Mouse (Mus musculus): ENCODE results near the gene Polr2l. TPM values are rescaled to one million over a fixed set of nuclear protein-coding genes. Genes with fewer than 3 reads are reported as not detected.

Polr2l gene
- polyA plus RNA-seq, 1 experiment from 2014 or later = 68.8 TPM

DNA sequence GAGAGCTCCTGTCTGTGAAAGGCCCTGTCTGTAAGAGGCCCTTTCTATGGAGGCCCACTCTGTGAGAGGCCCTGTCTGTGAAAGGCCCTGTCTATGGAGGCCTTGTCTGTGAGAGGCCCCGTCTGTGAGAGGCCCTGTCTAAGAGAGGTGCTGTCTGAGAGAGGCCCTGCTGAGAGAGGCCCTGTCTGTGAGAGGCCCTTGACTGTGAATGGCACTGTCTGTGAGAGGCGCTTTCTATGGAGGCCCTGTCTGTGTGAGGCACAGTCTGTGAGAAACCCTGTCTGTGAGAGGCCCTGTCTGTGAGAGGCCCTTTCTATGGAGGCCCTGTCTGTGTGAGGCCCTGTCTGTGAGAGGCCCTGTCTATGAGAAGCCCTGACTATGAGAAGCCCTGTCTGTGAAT, 31.3 kb upstream of the Polr2l start:
- no peak overlapping the region for H3K9ac ChIP-seq (replicated peaks; ENCODE audit: low read length)
- H3K4me2 ChIP-seq (replicated peaks; ENCODE audit: low read depth, low read length) = no peak overlapping the region
- ATAC-seq (ENCODE audit: low FRiP score, low TSS enrichment) = no peak
- H3K36me3 ChIP-seq (ENCODE audit: insufficient read depth, low read length) = 0 out of 2 replicates have a peak, but pooled peaks cover 2% of the 10 kb centered on the region
- H3K4me3 ChIP-seq (ENCODE audit: low read length) = no peak overlapping the region
- H3K27ac ChIP-seq (ENCODE audit: low read length) = no peak overlapping the region
- no peaks in the 10 kb centered on the region for H3K27me3 ChIP-seq (ENCODE audit: insufficient read depth, low read length)
- H3K9me3 ChIP-seq (ENCODE audit: low read length) = no peaks in the 10 kb centered on the region
- WGBS = 85% methylated on average over 2 of the region's 2 CpGs
- H3K4me1 ChIP-seq (ENCODE audit: insufficient read depth, low read length) = no peaks in the 10 kb centered on the region

GRCm38 (mm10) chr7:141502556-141502905, 27.6 kb upstream of the Polr2l start:
- Histone ChIP-seq H3K9me3 (ENCODE audit: low read length) (no peaks in the 10 kb centered on the region), H3K4me2 (replicated peaks; ENCODE audit: low read depth, low read length) (no peak overlapping the region), H3K4me3 (ENCODE audit: low read length) (no peak overlapping the region), H3K36me3 (ENCODE audit: insufficient read depth, low read length) (peaks cover 3% of the 10 kb centered on the region; the same call in 1 of the 2 replicates), H3K4me1 (ENCODE audit: insufficient read depth, low read length) (no peaks in the 10 kb centered on the region), H3K27ac (ENCODE audit: low read length) (no peak overlapping the region), H3K9ac (replicated peaks; ENCODE audit: low read length) (no peak overlapping the region), H3K27me3 (ENCODE audit: insufficient read depth, low read length) (no peaks in the 10 kb centered on the region)
- 93% methylated on average over 5 of the region's 5 CpGs for WGBS
- no peak for ATAC-seq (ENCODE audit: low FRiP score, low TSS enrichment)

DNA sequence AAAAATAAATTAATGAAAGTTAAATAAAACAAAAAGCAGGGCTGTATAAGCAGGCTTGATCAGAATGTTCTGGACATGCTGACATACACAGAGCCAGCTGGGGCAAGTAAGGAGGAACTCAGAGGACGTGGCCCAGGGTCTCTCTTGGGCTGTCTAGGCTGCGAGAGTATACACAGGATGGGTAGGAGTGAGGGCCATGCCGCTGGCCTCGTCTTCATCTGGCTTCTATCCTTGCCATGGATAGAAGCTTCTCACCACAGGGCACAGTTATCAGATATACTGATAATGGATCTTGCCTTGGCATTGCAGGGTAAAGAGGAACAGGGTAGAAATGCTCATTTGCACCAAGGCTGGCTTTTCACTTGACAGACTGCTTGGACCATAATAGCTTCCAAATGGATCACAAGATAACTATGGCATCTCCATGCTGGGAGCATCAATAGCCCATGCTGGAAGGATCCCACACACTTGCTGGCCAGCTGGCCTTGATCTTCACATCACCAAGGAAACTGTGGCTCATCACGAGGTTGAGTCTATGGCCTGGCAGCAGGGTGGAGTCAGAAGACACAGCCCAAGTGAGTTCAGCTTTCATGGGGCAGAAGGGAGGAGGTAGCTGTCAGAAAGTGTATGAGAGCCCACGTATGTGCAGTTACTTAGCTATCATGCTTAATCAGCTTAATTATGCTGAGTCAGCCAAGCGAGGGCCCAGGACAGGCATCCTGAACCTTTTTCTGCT, 27.1 kb upstream of the Polr2l start:
- WGBS = 83% methylated on average over 7 of the region's 7 CpGs

GRCm38 (mm10) chr7:141497600-141497999, 22.7 kb upstream of the Polr2l start:
- H3K36me3 ChIP-seq (ENCODE audit: insufficient read depth, low read length) = peaks cover 16% of the 10 kb centered on the region
- H3K27me3 ChIP-seq (ENCODE audit: insufficient read depth, low read length) = no peaks in the 10 kb centered on the region
- no peak overlapping the region for H3K9ac ChIP-seq (replicated peaks; ENCODE audit: low read length)
- no peak overlapping the region for H3K4me2 ChIP-seq (replicated peaks; ENCODE audit: low read depth, low read length)
- no peak for ATAC-seq (ENCODE audit: low FRiP score, low TSS enrichment)
- WGBS = 91% methylated on average over 3 of the region's 3 CpGs
- H3K4me1 ChIP-seq (ENCODE audit: insufficient read depth, low read length) = no peaks in the 10 kb centered on the region
- no peaks in the 10 kb centered on the region for H3K9me3 ChIP-seq (ENCODE audit: low read length)
- H3K27ac ChIP-seq (ENCODE audit: low read length) = no peak overlapping the region
- H3K4me3 ChIP-seq (ENCODE audit: low read length) = no peak overlapping the region

More for the DNA sequence above, 27.1 kb upstream of the Polr2l start:
- H3K9ac ChIP-seq (replicated peaks; ENCODE audit: low read length) = no peak overlapping the region
- H3K27ac ChIP-seq (ENCODE audit: low read length) = no peak overlapping the region
- no peaks in the 10 kb centered on the region for H3K9me3 ChIP-seq (ENCODE audit: low read length)
- no peaks in the 10 kb centered on the region for H3K4me1 ChIP-seq (ENCODE audit: insufficient read depth, low read length)
- H3K4me2 ChIP-seq (replicated peaks; ENCODE audit: low read depth, low read length) = no peak overlapping the region
- H3K27me3 ChIP-seq (ENCODE audit: insufficient read depth, low read length) = no peaks in the 10 kb centered on the region
- no peak overlapping the region for H3K4me3 ChIP-seq (ENCODE audit: low read length)
- H3K36me3 ChIP-seq (ENCODE audit: insufficient read depth, low read length) = peaks cover 3% of the 10 kb centered on the region; the same call in 1 of the 2 replicates
- no peak for ATAC-seq (ENCODE audit: low FRiP score, low TSS enrichment)

GRCm38 (mm10) chr7:141495940-141496339, 21.0 kb upstream of the Polr2l start:
- H3K9ac ChIP-seq (replicated peaks; ENCODE audit: low read length) = no peak overlapping the region
- no peaks in the 10 kb centered on the region for H3K9me3 ChIP-seq (ENCODE audit: low read length)
- H3K27me3 ChIP-seq (ENCODE audit: insufficient read depth, low read length) = no peaks in the 10 kb centered on the region
- ATAC-seq (ENCODE audit: low FRiP score, low TSS enrichment) = no peak
- no peaks in the 10 kb centered on the region for H3K4me1 ChIP-seq (ENCODE audit: insufficient read depth, low read length)
- H3K4me3 ChIP-seq (ENCODE audit: low read length) = no peak overlapping the region
- H3K36me3 ChIP-seq (ENCODE audit: insufficient read depth, low read length) = peaks cover 21% of the 10 kb centered on the region
- no peak overlapping the region for H3K27ac ChIP-seq (ENCODE audit: low read length)
- H3K4me2 ChIP-seq (replicated peaks; ENCODE audit: low read depth, low read length) = no peak overlapping the region
- 83% methylated on average over 4 of the region's 4 CpGs for WGBS

DNA sequence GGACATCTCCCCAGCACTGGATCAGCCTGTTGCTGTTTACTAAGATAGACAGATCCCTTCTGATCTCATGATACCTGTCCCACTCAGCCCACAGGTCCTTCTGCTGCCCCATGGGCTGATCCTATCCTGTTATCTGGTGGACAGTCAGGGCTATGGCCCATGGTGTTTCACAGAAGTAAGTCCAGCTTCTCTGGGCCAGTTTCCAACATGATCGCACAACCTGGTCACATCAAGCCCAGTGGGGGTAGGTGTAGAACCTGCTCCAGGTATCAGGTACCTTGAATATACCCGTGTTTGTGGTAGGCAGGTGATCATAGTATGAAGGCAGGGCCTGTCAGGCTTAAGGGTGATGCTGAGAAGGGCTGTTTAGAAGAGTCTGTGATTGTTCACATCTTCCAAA, 20.4 kb upstream of the Polr2l start:
- ATAC-seq (ENCODE audit: low FRiP score, low TSS enrichment) = no peak
- Histone ChIP-seq H3K9ac (replicated peaks; ENCODE audit: low read length) (no peak overlapping the region), H3K27me3 (ENCODE audit: insufficient read depth, low read length) (no peaks in the 10 kb centered on the region), H3K9me3 (ENCODE audit: low read length) (no peaks in the 10 kb centered on the region), H3K4me2 (replicated peaks; ENCODE audit: low read depth, low read length) (no peak overlapping the region), H3K36me3 (ENCODE audit: insufficient read depth, low read length) (peaks cover 21% of the 10 kb centered on the region), H3K4me3 (ENCODE audit: low read length) (no peak overlapping the region), H3K4me1 (ENCODE audit: insufficient read depth, low read length) (no peaks in the 10 kb centered on the region), H3K27ac (ENCODE audit: low read length) (no peak overlapping the region)
- 93% methylated on average over 2 of the region's 2 CpGs for WGBS

DNA sequence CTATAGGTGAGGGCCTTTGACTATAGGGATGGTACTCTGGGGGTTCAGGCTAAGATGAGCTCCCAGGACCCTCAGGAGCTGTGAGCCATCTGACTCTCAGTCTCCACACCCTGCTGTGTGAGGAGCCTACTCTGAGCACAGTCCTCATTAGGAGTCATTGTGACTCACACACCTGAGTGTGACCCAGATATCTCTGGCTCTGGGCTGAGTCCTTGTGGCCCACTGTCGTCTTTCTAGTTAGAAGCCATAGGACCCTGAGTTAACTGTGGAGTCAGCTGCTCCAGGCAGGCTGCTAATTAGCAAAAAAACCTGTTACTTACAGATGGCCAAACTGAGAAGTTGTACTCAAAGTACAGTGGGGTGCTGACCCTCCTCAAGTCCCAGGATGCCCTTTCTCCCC, 18.8 kb upstream of the Polr2l start:
- 76% methylated on average over 1 of the region's 1 CpGs for WGBS
- Histone ChIP-seq H3K36me3 (ENCODE audit: insufficient read depth, low read length) (peaks cover 21% of the 10 kb centered on the region), H3K27me3 (ENCODE audit: insufficient read depth, low read length) (no peaks in the 10 kb centered on the region)

DNA sequence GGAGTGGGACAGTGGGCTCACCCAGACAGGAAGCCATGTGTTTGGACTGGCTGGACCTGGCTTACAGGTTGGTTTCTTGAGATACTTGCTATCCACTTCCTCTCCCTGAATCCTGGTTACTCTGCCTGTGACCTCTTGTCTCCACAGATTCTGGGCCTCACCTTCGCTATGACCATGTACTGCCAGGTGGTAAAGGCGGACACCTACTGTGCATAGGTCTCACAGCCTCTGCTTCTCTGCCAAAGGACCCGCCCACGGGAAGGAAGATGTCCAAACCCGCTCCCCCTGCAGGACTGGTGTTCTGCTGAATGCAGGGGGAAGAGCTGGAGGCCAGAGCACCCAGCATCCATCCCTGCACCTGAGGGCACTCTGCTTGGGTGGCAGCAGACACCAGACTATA, 17.8 kb upstream of the Polr2l start:
- WGBS = 87% methylated on average over 5 of the region's 5 CpGs

More for the DNA sequence above, 18.8 kb upstream of the Polr2l start:
- Histone ChIP-seq H3K4me3 (ENCODE audit: low read length) (no peak overlapping the region), H3K9ac (replicated peaks; ENCODE audit: low read length) (no peak overlapping the region), H3K4me1 (ENCODE audit: insufficient read depth, low read length) (no peaks in the 10 kb centered on the region), H3K4me2 (replicated peaks; ENCODE audit: low read depth, low read length) (no peak overlapping the region), H3K27ac (ENCODE audit: low read length) (no peak overlapping the region), H3K9me3 (ENCODE audit: low read length) (no peaks in the 10 kb centered on the region)
- ATAC-seq (ENCODE audit: low FRiP score, low TSS enrichment) = no peak

DNA sequence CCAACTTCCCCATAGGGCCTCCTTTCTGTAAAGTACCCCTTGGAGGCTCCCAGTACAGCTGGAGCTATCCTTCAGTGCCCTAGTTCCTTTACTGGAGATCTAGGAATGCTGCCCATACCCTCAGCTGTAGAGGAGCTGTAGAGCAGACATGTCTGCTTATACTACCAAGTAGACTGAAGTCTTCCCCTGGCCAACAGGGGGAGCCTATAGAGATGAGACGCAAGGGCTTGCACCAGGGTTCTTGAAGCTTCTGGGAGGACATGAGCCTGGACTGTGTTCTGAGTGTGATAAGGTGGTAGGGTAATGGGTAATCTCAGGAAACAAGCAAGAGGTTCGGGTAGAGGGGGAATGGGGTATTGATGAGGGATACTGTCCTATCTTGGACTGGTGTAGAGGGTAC, 16.2 kb upstream of the Polr2l start:
- Histone ChIP-seq H3K4me3 (ENCODE audit: low read length) (no peak overlapping the region), H3K4me2 (replicated peaks; ENCODE audit: low read depth, low read length) (no peak overlapping the region), H3K9me3 (ENCODE audit: low read length) (no peaks in the 10 kb centered on the region), H3K4me1 (ENCODE audit: insufficient read depth, low read length) (no peaks in the 10 kb centered on the region), H3K27ac (ENCODE audit: low read length) (no peak overlapping the region), H3K9ac (replicated peaks; ENCODE audit: low read length) (no peak overlapping the region), H3K27me3 (ENCODE audit: insufficient read depth, low read length) (no peaks in the 10 kb centered on the region), H3K36me3 (ENCODE audit: insufficient read depth, low read length) (peaks cover 18% of the 10 kb centered on the region)
- 93% methylated on average over 2 of the region's 2 CpGs for WGBS
- ATAC-seq (ENCODE audit: low FRiP score, low TSS enrichment) = no peak

More for the DNA sequence above, 17.8 kb upstream of the Polr2l start:
- Histone ChIP-seq H3K9me3 (ENCODE audit: low read length) (no peaks in the 10 kb centered on the region), H3K4me1 (ENCODE audit: insufficient read depth, low read length) (no peaks in the 10 kb centered on the region), H3K4me2 (replicated peaks; ENCODE audit: low read depth, low read length) (no peak overlapping the region), H3K27me3 (ENCODE audit: insufficient read depth, low read length) (no peaks in the 10 kb centered on the region), H3K4me3 (ENCODE audit: low read length) (no peak overlapping the region), H3K36me3 (ENCODE audit: insufficient read depth, low read length) (peaks cover 18% of the 10 kb centered on the region), H3K27ac (ENCODE audit: low read length) (no peak overlapping the region), H3K9ac (replicated peaks; ENCODE audit: low read length) (no peak overlapping the region)
- ATAC-seq (ENCODE audit: low FRiP score, low TSS enrichment) = no peak

GRCm38 (mm10) chr7:141487141-141487540, 12.2 kb upstream of the Polr2l start:
- Histone ChIP-seq H3K4me1 (ENCODE audit: insufficient read depth, low read length) (peaks cover 4% of the 10 kb centered on the region; the same call in 1 of the 2 replicates), H3K9ac (replicated peaks; ENCODE audit: low read length) (no peak overlapping the region), H3K4me2 (replicated peaks; ENCODE audit: low read depth, low read length) (no peak overlapping the region), H3K27ac (ENCODE audit: low read length) (no peak overlapping the region), H3K9me3 (ENCODE audit: low read length) (no peaks in the 10 kb centered on the region), H3K4me3 (ENCODE audit: low read length) (no peak overlapping the region), H3K27me3 (ENCODE audit: insufficient read depth, low read length) (no peaks in the 10 kb centered on the region), H3K36me3 (ENCODE audit: insufficient read depth, low read length) (0 out of 2 replicates have a peak, but pooled peaks cover 3% of the 10 kb centered on the region)
- 66% methylated on average over 7 of the region's 7 CpGs for WGBS
- no peak for ATAC-seq (ENCODE audit: low FRiP score, low TSS enrichment)

All from kidney, embryonic 16.5 days (tissue).